Mouse (Mus musculus): Measurements from ENCODE around the gene Bcdin3d.

Bcdin3d gene

DNA sequence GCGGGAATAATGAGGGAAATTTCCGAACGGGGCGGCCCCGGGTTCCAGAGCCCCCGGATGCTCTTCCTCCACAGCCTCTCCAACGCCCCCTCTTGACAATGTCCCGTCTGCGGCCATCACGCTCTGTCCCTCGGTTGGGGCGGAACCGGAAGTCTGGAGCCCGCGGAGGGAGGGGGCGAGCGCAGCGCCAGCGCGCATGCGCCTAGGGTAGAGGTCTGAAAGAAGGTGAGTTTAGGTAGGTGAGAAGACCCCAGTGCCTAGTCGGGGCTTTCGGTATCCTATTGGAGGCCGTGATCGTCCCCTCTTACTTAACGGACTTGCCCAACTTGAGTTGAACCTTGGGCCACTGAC is at the start of gene Bcdin3d:
TSS of gene Bcdin3d (minus strand) at position 155 of the 351 bp plus-strand sequence.
- peak; percentile 80 to 86 for DNase-seq

DNA sequence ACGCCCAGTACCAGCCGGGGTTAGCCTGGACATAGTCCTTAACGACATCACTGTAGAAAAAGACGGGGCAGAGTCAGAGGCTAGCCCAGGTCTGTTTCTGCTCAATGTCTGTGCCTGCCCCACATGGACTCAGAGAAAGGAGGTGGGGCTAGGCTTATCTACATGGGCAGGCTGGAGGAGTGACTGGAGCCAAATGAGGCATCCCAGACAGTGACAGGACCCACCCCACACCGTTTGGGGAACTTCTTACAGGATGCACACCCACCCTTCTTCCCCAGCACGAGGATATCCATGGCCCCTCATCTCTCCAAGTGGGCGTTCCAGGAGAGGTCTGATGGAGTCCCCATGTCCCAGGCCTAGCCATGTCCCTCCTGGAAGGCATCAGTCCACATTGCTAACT is 45.8 kb upstream of the Bcdin3d start:
- no peak for DNase-seq

DNA sequence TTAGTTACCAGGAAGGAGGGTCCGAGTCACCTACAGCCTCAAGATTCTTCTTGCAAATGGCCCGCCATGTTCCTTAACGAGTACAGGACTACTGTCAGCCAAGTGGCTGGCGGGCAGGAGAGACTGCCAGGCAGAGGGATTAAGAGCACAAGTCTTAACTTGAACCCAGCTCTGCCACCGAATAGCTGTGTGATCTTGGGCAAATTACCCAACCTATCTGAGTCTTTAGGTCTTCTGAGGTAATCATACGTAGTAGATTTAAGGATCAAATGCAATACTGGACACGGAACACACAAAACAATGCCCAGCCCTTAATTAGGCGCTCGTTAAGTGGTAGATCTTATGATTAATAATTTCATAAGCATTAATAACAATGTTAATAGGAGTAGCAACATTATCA is 45.1 kb upstream of the Bcdin3d start:
- no peak for DNase-seq

DNA sequence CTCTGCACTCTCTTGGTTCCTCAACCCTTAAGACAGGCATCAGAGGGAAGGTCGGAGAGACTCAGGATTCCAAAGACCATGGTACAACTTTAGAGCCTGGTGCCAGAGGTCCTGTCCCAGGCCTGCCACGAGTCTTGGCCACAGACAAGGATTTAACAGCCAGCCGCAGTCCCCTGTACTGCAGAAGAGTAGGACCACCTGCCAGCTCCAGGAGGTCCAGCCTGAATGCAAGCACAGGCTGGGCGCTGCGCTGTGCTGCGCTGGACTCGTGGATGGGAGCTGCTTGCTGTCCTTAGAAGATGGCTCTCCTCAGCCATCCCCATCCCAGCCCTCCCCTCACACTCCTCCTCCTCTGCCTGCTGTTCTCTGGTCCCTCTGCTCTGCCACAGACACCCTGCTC is 43.2 kb upstream of the Bcdin3d start:
- no peak for DNase-seq

DNA sequence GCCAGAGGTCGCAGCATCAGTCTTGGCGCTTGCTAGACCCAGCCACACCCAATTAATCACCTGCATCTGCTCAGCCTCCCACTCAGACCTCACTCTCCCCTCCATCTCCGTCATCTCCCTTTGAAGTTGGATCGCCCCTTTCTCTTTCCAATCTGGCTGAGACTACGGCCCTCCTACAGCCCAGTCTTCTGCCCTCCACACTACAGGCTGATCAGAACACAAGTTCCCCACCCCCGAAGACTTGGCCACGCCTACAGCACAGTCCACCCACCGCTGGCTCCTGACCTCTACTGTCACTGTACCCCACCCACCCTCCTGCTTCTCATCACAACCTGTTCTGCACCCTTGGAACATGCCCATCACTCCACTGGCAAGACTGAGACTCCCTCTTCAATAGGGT is 42.2 kb upstream of the Bcdin3d start:
- no peak for DNase-seq

DNA sequence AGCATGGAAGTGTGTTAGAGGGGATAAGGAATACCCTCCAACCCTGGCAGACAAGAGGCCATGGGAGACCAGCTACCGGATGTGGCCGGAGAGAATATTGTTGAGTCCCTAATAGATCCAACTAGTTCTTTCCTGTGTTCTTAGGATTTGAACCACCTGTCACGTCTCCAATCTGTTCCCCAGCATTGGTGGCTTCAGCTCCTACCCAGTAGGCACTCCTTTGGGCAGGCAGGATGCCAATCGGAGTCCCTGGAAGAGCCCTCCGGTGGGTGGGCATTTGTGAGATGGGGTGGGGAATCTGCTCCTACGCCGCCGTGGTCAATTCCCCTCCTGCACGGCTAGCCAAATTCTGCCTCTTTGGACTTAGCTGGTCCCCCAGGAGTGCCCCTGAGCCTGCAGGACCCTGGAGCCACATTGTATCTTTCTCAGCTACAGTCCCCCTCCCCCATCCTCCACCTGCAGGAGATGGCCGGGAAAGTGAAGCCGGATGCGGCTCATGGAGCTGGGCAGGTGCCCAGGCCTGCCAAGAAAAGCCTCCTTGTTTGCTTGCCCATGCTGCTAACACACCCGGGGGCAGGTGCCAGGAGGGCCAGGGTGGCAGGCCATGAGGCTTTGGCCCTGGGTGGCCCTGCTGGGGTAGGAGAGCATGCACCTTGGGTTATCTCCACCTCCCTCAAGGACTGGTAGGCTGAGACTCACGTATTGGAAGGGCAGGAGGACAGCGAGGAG is 37.4 kb upstream of the Bcdin3d start:
- DNase-seq: no peak

DNA sequence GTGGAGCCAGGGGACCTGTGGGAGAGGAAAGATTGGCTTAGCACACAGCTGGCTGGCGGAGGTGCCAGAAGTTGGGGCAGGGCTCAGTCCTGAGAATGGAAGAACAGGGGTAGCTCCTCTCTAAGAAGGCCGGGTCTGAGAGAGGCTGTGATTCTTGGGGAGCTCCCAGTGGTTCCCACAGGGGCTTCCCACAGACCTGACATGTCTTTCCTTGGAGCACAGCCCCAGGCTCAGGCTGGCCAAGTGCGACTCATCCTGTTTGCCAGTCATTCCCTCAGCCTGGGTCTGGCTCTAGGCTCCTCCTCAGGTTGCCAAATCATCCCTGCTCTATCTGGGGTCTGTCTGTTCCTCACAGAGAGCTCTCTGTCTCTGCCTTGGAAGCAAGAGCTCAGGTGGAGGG is 36.1 kb upstream of the Bcdin3d start:
- no peak for DNase-seq

DNA sequence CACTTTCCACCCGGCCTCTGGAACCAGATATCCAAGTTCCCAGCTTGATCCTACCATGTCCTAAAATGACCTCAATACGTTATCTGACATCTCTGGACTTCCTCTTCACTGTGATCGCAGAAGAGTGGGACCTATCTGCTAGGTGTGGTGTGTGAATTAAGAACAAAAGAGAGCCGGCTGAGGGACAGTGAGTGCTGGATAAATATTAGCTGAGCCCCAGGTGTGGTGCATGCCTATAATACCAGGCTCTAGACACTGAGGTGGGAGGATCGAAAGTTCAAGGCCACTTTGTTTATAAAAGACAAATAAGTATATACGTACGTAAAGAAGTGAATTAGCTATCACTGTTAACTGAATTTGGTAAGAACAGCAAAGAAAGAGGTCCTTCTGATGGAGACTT is 35.3 kb upstream of the Bcdin3d start:
- no peak for DNase-seq

DNA sequence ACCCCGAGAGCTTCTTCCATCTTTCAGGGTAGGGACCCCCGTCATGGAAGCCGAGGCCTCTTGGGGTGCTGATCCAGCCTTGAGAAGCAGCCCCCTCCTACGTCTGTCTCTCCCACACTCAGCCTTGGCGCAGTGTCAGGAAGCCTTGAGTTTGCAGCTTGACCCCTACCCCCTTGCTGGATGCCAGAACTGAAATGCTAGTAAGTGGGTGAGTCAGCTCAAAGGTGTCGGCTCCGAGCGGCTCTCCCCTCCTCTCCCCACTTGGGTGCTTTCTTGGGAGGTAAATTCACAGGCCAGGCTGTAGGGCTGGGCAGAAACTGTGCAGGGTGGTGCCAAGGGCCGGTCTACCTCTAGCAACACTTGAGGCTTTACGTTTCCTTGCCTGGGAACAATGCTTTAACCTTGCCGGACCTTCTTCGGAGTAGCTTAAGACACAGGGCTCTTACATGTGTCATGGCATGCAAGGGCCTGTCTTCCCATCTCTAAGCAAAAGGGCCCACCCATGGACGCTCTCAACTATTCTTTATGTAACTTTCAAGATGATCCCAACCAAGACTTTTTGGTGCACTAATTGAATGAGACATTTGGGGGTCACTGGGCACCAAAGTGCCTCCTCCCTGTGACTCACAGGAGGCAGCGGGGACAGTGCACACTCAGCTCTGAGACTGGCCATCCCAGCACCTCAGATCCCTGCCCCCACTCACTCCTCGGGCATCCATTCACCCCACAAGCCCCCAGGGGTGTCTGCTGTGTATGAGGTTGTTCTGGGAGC is 31.0 kb upstream of the Bcdin3d start:
- no peak for DNase-seq

DNA sequence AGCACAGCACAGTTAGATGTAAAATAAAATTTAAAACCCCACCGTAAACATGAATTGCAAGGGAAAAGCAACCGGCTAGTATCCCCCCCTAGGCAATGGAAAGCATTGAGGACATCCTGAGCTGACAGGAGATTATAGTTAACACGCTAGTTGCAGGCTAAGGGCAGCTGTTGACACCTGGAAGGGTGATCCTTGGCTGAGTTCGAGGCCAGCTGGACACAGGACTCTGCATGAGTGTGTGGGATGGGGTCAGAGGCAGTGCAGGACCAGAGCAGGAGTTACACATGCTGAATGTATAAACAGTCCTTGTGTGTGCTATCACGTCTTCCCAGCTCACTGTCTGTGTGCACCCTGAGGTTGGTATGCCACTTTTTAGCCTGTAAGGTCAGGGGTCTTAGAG is 28.7 kb upstream of the Bcdin3d start:
- DNase-seq: no peak

DNA sequence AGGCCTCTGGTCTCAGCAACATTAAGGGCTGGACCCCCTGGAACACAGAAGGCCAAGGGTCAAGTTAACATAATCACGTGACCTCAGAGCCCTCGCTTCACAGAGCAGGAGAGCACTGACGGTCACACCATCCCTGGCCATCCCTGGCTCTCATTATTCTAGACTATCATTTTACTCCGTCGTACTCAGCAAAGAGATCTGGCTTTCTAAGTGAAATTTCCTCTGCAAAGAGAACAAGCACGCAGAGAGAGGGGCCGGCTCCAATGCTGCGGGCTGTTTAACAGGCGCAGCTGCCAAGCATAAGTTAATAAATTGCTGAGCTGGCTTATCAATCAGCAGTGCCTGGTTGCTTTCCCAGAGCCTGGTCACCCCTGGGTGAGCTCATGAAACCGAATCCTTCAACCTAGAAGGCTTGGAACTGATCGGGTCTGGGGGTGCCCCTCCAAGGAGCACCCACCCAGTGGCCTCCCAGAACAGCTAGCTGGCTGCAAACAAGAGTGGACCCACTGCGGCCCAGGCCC is 27.8 kb upstream of the Bcdin3d start:
- no peak for DNase-seq

DNA sequence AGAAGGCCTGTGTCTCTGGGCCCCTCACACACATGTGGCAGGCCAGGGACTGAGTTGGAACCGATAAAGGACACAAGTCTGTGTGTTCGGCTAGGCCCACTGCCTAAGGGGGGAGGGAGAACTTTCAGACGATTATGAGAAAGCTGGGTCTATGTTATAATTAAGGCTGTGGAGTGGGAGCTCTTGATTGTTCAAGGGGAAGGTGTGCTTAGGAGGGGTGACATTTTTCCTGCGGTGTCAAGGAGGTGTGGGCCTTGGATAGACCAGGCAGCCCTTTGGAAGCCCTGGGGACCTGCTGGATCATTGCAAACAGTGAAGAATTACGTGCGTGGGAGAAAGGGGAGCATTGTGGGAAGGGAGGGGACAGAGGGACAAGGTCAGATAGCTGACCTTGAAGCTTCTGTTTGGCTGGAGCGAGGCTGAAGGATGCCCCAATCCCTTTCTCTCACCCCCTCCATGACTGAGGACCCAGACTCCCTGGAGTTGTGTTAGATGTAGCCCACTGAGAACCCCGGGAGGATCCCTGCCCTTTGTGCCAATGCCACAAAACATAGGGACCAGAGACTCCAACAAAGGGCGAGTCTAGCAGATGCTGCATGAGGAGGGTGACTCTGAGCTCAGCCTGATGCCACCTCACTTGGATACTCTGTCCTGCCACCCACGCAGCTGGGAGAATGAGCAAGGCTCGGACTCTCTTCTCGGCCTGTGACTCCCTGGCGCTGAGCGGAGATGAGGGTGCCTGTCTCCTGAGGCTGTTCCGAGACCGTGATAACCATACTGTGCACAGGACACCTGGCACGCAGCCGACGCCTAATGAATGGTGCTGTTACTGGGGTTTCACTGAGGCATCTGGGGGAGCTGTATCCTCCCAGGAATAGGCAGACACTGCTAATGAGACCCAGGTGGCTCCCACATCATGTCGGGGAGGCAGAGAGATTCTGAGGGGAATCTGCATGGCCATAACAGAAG is 27.0 kb upstream of the Bcdin3d start:
- no peak for DNase-seq

DNA sequence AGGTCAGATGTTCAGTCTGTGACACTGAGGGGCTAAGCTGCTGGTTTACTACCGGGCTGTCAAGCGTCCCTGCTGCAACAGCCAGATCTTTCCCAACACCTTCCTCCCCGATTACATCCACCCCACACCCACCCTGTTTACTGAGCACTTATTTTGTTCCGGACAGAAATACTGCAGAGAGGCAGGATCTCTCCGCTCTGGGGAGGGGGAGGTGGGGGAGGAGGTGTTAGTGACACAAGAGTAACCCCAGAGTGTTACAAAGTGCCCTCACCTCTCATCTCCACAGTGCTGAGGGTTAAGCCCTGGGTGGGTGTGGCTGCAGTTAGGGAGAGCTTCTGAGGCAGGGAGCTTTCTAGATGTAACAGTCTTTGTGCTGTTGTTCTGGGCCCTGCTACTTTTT is 25.8 kb upstream of the Bcdin3d start:
- DNase-seq: no peak

DNA sequence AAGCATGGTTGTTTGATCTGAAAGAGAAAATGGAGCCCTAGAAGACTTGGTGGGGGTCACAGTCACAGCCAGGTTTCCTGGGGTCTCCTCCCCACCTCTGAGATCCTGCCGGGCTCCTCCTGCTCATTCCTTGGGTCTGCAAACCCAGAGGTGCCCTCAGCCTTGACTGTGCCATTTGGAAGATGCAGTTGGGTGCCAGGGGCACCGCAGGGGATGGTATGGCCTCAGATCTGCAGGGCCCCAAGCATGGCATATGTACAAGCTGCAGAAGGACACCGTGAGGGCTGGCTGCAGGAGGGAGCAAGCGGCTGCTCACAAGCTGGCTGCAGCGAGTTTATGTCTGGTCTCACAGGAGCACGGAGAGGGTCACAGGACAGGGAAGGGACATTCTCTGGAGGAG is 25.2 kb upstream of the Bcdin3d start:
- no peak for DNase-seq

DNA sequence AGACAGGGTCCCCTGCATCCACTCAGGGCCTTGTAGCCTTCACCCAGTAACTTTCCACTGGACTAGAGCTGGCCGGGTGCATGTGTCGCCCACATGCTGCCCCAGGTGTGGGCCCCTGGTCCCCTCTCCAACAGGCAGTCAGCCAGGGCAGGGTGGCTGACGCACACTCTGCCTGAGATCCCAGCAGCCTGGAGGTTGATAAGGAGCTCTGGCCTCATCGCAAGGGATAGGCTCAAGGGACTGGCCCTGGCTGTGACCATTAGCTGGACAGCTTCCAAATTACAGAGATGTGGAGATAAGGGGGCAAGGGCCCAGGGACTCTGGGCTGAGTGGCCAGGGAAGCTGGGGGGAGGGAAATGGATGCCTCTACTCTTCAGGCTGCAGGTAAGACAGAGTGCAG is 24.3 kb upstream of the Bcdin3d start:
- DNase-seq: no peak

DNA sequence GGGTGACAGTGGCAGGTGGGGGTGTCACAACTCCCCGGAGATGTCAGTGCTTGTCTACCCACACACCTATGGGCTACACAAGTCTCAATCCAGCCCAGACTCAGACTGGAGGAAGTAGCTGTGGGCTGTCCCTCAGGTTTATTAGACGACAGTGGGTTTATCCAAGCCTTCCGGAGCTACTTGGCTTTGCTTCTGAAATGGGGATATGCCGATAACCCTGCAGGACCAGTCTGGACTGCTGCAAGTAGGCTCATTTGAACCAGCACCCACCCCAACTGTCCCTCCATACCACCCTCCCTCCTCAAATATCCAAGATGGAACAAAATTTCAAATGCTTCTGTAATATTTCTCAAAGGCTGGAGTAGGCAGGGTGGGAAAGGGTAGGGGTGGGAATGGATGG is 23.8 kb upstream of the Bcdin3d start:
- no peak for DNase-seq

DNA sequence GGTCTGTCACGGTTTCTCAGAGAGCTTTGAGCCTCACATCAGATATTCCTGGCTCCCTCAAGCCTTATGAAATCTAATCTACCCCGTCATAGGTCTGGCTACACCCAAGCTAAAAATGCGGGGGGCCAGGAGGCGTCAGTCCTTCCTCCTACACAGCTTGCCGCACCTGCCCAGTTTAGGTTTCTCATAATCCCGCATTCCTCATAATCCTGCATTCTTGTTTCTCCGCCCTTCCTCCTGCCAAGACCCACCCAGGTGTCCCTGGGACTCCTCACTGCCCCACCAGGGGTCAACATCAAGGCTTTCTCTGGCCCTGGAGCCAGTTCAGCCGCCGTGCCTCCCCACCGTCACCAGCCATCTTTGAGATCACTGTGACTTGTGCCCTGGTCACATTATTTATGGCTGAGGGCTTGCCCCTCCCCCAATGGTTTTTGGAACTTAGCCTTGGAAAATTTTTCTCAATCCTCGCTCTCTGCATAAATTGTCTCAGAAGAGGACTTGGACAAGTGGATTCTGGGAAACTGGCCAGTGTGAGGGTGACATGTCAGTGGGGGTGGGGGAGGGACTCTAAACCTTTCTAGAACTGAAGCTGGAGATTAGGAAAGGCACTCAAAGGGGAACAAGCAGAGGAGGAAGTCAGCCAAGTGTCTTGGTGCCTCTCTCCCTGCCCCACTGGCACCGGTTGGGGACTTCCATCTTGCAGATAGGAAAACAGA is 23.2 kb upstream of the Bcdin3d start:
- no peak for DNase-seq

DNA sequence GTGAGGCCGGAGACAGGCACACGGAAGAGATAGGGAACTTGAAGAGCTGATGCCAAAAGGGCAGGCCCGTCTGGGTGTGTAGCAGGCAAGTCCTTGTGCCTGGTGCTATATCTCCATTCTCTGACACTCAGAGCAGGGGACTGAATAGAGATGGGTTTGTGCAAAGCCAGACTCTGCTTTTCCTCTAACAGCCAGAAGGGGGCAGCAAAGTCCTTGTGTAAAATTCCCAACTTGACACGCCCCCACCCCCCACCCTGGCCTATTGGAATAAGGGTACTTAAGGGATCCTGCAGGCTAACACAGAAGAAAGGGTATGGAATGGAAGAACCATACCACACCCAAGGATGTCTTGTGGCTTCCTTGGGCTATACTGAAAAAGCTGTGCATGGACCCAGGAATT is 22.5 kb upstream of the Bcdin3d start:
- DNase-seq: no peak

DNA sequence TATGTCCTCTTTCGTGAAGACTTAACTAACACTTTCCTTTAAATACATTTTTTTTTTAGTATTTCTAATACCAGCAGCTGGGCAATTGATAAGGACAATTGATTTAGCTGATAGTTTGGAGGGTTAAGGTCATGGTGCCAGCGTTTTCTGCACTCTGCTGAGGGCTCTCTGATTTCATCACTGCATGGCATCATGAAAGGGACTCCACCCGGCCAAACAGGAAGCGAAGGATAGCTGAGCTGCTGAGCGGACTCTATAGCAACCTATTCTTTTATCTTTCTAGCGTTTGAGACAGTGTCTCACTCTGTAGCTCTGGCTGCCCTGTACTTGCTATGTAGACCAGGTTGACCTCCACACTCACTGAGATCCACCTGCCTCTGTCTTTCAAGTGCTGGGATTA is 10.2 kb upstream of the Bcdin3d start:
- no peak for DNase-seq

DNA sequence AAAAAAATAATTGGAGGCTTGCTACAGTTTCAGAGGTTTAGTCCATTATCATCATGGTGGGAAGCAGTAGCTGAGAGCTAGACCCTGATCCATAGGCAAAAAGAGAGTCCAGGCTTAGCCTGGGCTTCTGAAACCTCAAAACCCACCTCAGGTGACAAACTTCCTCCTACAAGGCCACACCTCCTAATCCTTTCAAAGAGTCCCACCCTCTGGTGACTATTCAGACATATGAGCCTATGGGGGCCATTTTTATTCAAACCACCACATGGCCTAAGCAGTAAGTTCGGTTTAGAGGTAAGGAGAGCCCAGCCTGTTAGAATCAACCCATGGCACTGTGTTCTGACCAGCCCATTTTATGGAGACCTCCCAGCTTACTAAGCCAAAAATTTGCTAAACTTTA is 1.3 kb upstream of the Bcdin3d start:
- DNase-seq: no peak

DNA sequence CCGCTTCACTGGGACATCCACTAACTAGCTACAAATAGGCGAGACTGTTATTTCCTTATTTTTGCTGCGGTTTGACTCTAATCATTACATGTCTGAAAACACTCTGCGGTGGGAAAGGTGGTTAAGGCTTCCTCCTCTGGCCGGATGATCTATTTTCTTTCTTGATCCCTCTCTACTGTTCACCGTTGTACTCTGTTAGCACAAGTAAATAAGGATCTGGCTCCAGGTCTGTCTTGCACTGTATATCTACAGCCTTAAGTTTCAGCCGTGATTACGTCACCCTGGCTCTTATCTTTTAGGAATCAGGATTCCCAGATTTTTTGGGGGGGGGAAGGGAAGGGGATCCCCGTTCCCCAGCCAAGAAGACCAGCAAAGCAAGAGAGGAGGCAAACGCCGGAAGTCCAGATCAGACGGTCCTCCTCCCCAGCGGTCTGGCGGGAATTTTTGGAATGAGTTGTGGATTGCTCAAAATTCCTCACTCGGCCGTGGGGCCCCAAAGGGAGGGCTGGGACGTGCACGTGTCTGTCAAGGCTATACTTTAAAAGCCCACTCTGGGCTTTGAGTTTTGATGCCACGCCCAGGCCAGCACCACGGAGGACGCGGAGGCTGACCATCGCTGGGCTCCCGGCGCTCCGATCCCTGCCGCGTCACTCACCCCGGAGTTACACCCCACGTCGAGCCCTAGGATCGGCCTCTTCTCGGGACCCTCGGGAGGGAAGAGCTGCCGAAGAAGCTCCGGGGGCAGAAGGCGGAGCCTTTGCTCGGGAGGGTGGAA is 542 bp downstream of the Bcdin3d start:
- DNase-seq: peak in 1 of 2 experiments; percentile 10

DNA sequence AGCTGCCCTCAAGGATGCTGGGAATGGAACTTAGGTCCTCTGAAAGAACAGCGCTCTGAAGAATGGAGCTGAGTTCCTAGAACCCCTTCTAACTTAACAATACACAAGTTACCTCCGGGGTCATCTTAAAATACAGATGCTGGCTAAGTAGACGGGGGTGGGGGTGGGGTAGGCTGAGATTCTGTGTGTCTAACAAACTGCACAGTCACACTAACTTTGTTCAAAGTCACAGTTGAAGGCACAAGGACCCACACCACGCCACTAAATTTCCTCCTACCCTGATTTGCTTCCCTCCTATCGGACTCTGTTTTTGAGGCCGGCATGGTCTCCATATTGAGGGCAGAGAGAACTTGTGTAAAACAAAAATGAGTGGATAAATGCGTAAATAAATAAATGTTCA is 1.6 kb downstream of the Bcdin3d start:
- no peak for DNase-seq
